Mouse (Mus musculus) embryo, embryonic 11.5 days (tissue): Measurements from ENCODE around the gene Rab39b.

Experiments
- DNase-seq: peaks from one replicate; pipeline ENCODE4 v3.0.0-alpha.2; 2012; ENCODE audit warnings: low read depth, low spot score

Gene Rab39b

GRCm38 (mm10) chrX:75577582-75578324 lies at the start of gene Rab39b:
Gene Rab39b (minus strand): TSS chrX:75578231.
- DNase-seq = peak; percentile 22

DNA sequence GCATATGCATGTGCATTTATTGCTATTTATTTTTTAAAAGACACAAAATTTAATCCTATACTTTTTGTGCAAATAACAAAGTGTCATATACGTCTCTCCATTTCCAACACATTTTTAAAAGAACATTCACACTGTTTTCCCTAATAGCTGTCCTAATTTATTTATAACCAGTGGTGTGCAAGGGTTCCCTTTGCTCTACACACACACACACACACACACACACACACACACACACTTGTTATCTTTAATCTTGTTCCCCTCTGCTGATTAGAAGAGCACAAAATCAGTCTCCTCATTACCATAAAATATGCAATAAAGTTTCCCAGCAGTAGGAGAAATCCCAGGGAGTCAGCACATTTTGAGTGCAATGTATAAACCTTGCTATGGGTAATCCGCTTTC lies 508 bp upstream of the Rab39b start:
- no peak for DNase-seq
